Mouse (Mus musculus) kidney, embryonic 15.5 days (tissue): ENCODE measurements around the gene Map7. TPM values are rescaled to one million over a fixed set of nuclear protein-coding genes. Genes with fewer than 3 reads are reported as not detected.

ENCODE experiments used
- ATAC-seq: fragments of 200-750 bp; cut with Nextera tagmentation; replicated peaks from 2 replicates; pipeline ENCODE4 v1.8.0; 2017; ENCODE audit warnings: moderate TSS enrichment; ENCODE audit not compliant: low FRiP score
- H3K27ac ChIP-seq: fragments of 300-500 bp; sonication (generic); 2 replicates; pipeline ENCODE4 v1.5.1; 2015; ENCODE audit warnings: mild to moderate bottlenecking, inconsistent platforms
- H3K27me3 ChIP-seq: fragments of 300-500 bp; sonication (generic); 2 replicates; pipeline ENCODE4 v1.6.1; 2015; ENCODE audit warnings: inconsistent platforms
- H3K36me3 ChIP-seq: fragments of 300-500 bp; sonication (generic); 2 replicates; pipeline ENCODE4 v1.6.1; 2015; ENCODE audit warnings: inconsistent platforms
- H3K4me1 ChIP-seq: fragments of 300-500 bp; sonication (generic); 2 replicates; pipeline ENCODE4 v1.6.1; 2015; ENCODE audit warnings: inconsistent platforms
- H3K4me2 ChIP-seq: fragments of 300-500 bp; sonication (generic); 2 replicates; pipeline ENCODE4 v1.6.1; 2015; ENCODE audit warnings: moderate library complexity, mild to moderate bottlenecking, inconsistent platforms
- H3K4me3 ChIP-seq: fragments of 300-500 bp; sonication (generic); replicated peaks from 2 replicates; pipeline ENCODE4 v1.5.1; 2015; ENCODE audit warnings: mild to moderate bottlenecking, inconsistent platforms
- H3K9ac ChIP-seq: fragments of 300-500 bp; sonication (generic); 2 replicates; pipeline ENCODE4 v1.6.1; 2015; ENCODE audit warnings: mild to moderate bottlenecking, inconsistent platforms
- H3K9me3 ChIP-seq: fragments of 300-500 bp; sonication (generic); replicated peaks from 2 replicates; pipeline ENCODE4 v1.6.1; 2016; ENCODE audit warnings: inconsistent platforms
- WGBS: fragments of 180-500 bp; shearing (Covaris S2); methylation state at CpG from one replicate; pipeline ENCODE4 v1.1.7; 2015; ENCODE audit warnings: mixed read lengths; 5-methylcytosine and 5-hydroxymethylcytosine counted together
- polyA plus RNA-seq: library from polyadenylated mRNA; unstranded; fragments of >200 nt; fragmentation: Nextera tagmentation; extraction: Ambion mirVana; gene quantifications from 2 replicates; pipeline ENCODE4 v1.2.1, GENCODE M21; 2015

The Map7 gene
- polyA plus RNA-seq, 1 experiment from 2014 or later, result 26.7 TPM

- Histone ChIP-seq H3K9ac (no peak overlapping the region), H3K36me3 (no peaks in the 10 kb centered on the region), H3K27me3 (no peaks in the 10 kb centered on the region), H3K27ac (no peak overlapping the region), H3K9me3 (no peaks in the 10 kb centered on the region), H3K4me1 (no peaks in the 10 kb centered on the region), H3K4me2 (no peak overlapping the region), H3K4me3 (no peak overlapping the region)
- 42% methylated on average over 4 of the region's 4 CpGs for WGBS
- ATAC-seq, result peak; percentile 61
These were observed 23.0 kb upstream of the Map7 start for GRCm38 (mm10) chr10:20125226-20125625.

DNA sequence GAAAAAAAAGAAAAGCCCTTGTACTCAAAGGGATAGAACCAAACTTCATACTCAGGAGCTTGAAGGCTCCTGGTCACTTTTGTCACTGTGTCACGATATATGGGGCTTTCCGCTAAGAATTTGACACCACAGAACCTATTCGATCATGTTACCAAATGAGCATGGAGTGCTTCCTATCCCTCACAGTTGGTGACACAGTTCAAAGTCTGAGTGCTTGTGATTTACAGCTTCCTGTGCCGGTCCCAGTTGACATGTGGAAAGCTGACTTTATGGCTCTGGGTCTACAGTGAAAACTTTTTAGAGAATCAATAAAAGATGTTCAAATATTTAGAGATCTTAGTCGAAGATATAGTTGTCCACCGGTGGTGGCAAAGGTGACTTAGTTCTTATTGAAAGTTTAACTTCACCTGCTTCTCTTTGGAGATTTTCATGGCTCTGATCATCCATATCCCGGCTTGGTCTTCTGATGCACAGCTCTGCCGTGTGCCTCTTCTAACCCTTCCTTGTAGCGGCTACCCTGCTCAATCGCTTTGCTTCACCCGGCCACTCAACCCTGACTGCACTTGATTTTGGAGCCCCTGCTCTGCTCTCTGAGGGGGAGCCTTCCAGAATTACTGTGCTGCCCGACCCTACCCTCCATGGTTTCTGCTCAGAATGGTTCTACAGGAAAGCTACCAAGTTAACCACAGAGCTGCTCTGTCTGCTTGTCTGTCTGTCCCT is 15.2 kb upstream of the Map7 start:
- Histone ChIP-seq H3K36me3 (0 out of 2 replicates have a peak, but pooled peaks cover 3% of the 10 kb centered on the region), H3K4me3 (no peak overlapping the region), H3K4me2 (no peak overlapping the region), H3K27me3 (no peaks in the 10 kb centered on the region), H3K9ac (no peak overlapping the region), H3K27ac (0 out of 2 replicates have a peak overlapping the region, but pooled peaks have one; percentile 22), H3K9me3 (no peaks in the 10 kb centered on the region), H3K4me1 (0 out of 2 replicates have a peak, but pooled peaks cover 6% of the 10 kb centered on the region)
- 45% methylated on average over 12 of the region's 12 CpGs for WGBS
- peak; percentile 81 for ATAC-seq

DNA sequence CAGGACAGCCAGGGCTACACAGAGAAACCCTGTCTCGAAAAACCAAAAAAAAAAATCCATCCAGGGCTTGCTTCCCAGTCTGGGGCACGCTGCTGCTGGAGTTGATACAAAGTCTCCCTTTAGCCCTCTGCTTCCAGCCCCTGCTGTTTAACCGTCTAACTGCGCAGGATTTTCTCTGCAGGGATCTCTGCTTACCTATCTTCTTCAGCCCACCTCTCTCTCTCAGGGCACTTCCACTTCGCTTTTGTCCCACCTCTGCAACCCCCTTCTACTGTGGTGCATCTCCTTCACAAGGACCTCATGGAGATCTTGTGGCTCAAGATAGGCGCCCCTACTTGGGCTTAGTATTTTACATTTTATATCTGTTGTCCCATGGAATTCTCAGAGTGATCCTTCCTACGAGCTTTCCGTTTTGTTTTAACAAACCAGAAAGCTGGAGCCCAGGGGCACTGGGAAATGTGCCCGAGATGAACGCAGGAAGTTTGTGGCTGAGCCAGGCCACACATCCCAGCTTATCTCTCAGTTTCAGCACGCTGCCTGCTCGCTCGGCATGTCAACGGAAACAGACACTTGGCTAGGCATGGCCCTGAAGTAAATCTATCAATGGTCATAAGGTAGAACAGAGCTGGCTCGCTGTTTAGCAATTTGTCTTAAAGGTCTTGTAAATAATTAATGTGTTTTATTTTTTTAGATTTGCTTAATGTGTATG is 12.8 kb upstream of the Map7 start:
- 62% methylated on average over 15 of the region's 15 CpGs for WGBS
- no peak overlapping the region for H3K9ac ChIP-seq
- H3K36me3 ChIP-seq, result peaks cover 12% of the 10 kb centered on the region
- no peak overlapping the region for H3K4me2 ChIP-seq
- 0 out of 2 replicates have a peak overlapping the region, but pooled peaks have one; percentile 54 for H3K27ac ChIP-seq
- no peaks in the 10 kb centered on the region for H3K27me3 ChIP-seq
- no peaks in the 10 kb centered on the region for H3K9me3 ChIP-seq
- H3K4me3 ChIP-seq, result no peak overlapping the region
- ATAC-seq, result no peak
- 0 out of 2 replicates have a peak, but pooled peaks cover 6% of the 10 kb centered on the region for H3K4me1 ChIP-seq

- WGBS, result 89% methylated on average over 1 of the region's 1 CpGs
- Histone ChIP-seq H3K4me1 (peaks cover 10% of the 10 kb centered on the region; the same call in 1 of the 2 replicates), H3K4me3 (no peak overlapping the region), H3K9ac (no peak overlapping the region), H3K27me3 (no peaks in the 10 kb centered on the region), H3K9me3 (no peaks in the 10 kb centered on the region), H3K36me3 (peaks cover 12% of the 10 kb centered on the region), H3K27ac (no peak overlapping the region), H3K4me2 (no peak overlapping the region)
- no peak for ATAC-seq
These were observed 11.8 kb upstream of the Map7 start for GRCm38 (mm10) chr10:20136505-20136904.

DNA sequence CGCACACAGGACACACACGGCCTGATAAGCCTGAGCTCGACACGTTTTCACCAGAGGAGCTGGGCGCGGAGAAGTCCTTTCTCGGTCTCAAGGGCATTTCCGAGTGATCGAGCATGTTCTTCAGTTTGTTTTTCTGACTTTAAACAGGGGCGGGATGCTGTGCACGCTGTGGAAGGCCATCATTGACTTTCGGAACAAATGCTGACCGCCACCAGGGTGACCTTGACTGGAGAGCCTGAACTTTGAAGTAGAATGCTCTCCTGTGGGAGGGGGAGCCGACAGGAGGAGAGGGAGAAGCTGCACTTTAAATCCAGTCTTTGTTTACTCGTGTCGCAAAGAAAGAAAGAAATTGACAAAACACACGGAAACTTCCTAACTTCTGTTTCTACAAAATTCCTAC is 6.9 kb upstream of the Map7 start:
- H3K9ac ChIP-seq, result no peak overlapping the region
- no peaks in the 10 kb centered on the region for H3K9me3 ChIP-seq
- 49% methylated on average over 17 of the region's 17 CpGs for WGBS
- no peak overlapping the region for H3K4me3 ChIP-seq
- H3K36me3 ChIP-seq, result peaks cover 10% of the 10 kb centered on the region
- H3K4me2 ChIP-seq, result peak overlapping the region; percentile 33
- H3K4me1 ChIP-seq, result peaks cover 5% of the 10 kb centered on the region; the same call in 1 of the 2 replicates
- no peak overlapping the region for H3K27ac ChIP-seq
- peaks cover under 1% of the 10 kb centered on the region for H3K27me3 ChIP-seq
- no peak for ATAC-seq

DNA sequence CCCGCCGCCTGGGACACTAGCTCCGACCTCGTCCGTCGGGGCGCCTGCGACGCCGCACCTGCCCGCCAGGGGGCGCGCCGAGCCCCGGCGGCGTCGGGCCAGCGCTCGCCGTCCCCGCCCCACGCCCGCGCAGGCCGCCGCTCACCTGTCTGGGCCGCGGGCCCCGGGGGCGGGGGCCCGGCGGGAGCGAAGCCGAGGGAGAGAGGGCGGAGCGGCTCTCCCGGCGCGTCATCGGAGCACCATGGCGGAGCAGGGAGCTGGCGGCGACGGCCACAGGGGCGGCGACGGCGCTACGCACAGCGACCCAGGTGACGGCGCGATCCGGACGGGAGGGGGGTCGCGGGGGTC is 476 bp downstream of the Map7 start:
- 0% methylated on average over 16 of the region's 58 CpGs for WGBS

GRCm38 (mm10) chr10:20149121-20149834 is 1.0 kb downstream of the Map7 start:
- Histone ChIP-seq H3K4me2 (peak overlapping the region; percentile 88), H3K27ac (peak overlapping the region; percentile 61), H3K27me3 (peaks cover 38% of the 10 kb centered on the region), H3K4me1 (peaks cover 13% of the 10 kb centered on the region; the same call in 1 of the 2 replicates), H3K9me3 (no peaks in the 10 kb centered on the region), H3K9ac (peak overlapping the region; percentile 73), H3K4me3 (peak overlapping the region; percentile 78), H3K36me3 (no peaks in the 10 kb centered on the region)
- peak; percentile 84 for ATAC-seq
- under 1% methylated on average over 59 of the region's 74 CpGs for WGBS

More for the DNA sequence above, 476 bp downstream of the Map7 start:
- Histone ChIP-seq H3K9ac (peak overlapping the region; percentile 73), H3K27me3 (peaks cover 38% of the 10 kb centered on the region), H3K9me3 (no peaks in the 10 kb centered on the region), H3K4me1 (peaks cover 13% of the 10 kb centered on the region; the same call in 1 of the 2 replicates), H3K36me3 (no peaks in the 10 kb centered on the region), H3K4me2 (peak overlapping the region; percentile 88), H3K4me3 (peak overlapping the region; percentile 78), H3K27ac (peak overlapping the region; percentile 61)
- ATAC-seq, result peak; percentile 90

DNA sequence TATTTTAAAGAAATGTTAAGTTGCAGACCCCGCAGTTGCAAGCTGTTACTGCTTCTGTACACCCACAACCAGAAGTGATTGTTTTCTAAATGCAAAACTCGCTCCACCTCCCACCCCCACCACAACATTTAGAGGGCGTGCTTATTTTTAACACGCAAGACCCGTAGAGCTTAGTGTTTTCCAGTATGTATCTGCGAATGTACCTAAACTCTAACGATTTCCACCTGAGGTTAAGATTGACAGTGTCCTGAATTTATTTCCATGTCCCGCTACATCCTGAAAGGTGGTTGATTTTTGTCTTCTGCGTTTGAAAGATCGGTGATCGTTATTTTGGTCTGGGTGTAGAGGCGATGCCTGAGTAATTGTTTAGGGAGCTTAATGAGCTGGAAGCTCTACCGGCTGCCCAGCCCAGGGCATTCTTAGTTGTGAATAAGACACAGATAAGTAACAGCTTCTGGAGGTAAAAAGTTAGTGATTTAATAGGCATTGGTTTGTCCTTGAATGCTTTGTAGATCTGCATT is 1.6 kb downstream of the Map7 start:
- Histone ChIP-seq H3K4me2 (peak overlapping the region; percentile 88), H3K36me3 (no peaks in the 10 kb centered on the region), H3K4me1 (peaks cover 13% of the 10 kb centered on the region; the same call in 1 of the 2 replicates), H3K9ac (peak overlapping the region; percentile 73), H3K27ac (no peak overlapping the region), H3K9me3 (no peaks in the 10 kb centered on the region), H3K27me3 (peaks cover 38% of the 10 kb centered on the region), H3K4me3 (peak overlapping the region; percentile 78)
- ATAC-seq, result no peak
- 2% methylated on average over 13 of the region's 13 CpGs for WGBS

GRCm38 (mm10) chr10:20152131-20152530 is 3.9 kb downstream of the Map7 start:
- H3K27ac ChIP-seq, result no peak overlapping the region
- WGBS, result 87% methylated on average over 1 of the region's 1 CpGs
- H3K27me3 ChIP-seq, result peaks cover 30% of the 10 kb centered on the region
- H3K36me3 ChIP-seq, result no peaks in the 10 kb centered on the region
- peaks cover 13% of the 10 kb centered on the region; the same call in 1 of the 2 replicates for H3K4me1 ChIP-seq
- no peaks in the 10 kb centered on the region for H3K9me3 ChIP-seq
- H3K4me2 ChIP-seq, result no peak overlapping the region
- H3K9ac ChIP-seq, result no peak overlapping the region
- ATAC-seq, result no peak
- no peak overlapping the region for H3K4me3 ChIP-seq

DNA sequence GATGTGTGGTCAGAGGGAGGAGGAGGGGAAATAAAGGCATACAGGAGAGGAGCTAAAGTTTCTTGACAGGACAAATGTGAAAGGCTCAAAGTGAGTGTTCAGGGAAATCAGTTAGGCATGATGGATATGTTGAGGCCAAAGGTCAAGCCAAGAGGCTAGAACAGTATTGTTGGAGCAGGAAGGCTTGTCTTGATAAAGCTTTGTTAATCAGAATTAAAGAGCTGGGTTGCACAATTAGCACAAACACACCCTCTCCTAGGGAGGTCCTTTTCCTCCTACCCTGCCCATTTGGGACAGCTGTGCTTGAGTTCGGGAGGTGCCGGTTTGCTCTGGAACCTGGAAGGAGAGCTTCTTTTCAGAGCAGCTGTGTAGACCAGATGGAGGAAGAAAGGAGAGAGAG is 5.2 kb downstream of the Map7 start:
- no peak for ATAC-seq
- Histone ChIP-seq H3K9ac (no peak overlapping the region), H3K4me3 (no peak overlapping the region), H3K9me3 (no peaks in the 10 kb centered on the region), H3K4me2 (no peak overlapping the region), H3K36me3 (no peaks in the 10 kb centered on the region), H3K27me3 (peaks cover 17% of the 10 kb centered on the region), H3K27ac (no peak overlapping the region), H3K4me1 (peaks cover 6% of the 10 kb centered on the region; the same call in 1 of the 2 replicates)
- WGBS, result 59% methylated on average over 2 of the region's 2 CpGs

DNA sequence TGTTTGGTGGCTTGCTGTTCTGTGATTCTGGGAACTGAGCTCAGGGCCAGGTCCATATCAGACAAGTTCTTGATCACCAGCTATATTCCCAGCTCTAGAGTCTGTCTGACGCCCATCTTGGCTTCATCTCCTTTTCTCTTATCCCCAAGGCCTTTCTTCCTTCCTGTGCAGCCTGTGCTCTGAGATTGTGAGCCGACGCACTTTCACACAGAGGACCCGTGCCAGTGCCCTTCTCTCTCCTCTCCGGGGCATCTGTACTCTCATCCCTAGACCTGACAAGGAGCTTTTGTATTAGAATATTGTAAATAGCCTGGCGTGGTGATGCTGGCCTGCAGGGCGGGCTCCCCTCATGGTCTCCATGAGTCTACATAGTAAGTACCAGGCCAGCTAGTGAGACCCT is 7.1 kb downstream of the Map7 start:
- no peak overlapping the region for H3K9ac ChIP-seq
- H3K36me3 ChIP-seq, result no peaks in the 10 kb centered on the region
- H3K9me3 ChIP-seq, result no peaks in the 10 kb centered on the region
- ATAC-seq, result no peak
- H3K4me1 ChIP-seq, result 0 out of 2 replicates have a peak, but pooled peaks cover 4% of the 10 kb centered on the region
- no peak overlapping the region for H3K27ac ChIP-seq
- no peak overlapping the region for H3K4me2 ChIP-seq
- peaks cover 5% of the 10 kb centered on the region for H3K27me3 ChIP-seq
- 85% methylated on average over 7 of the region's 7 CpGs for WGBS
- no peak overlapping the region for H3K4me3 ChIP-seq
